Mouse (Mus musculus): ENCODE data around the gene Acer3.
A peak's percentile ranks its signal among the peaks of the same experiment; 100 is the strongest.

Gene Acer3

GRCm38 (mm10) chr7:98332678-98333397 lies 11.8 kb upstream of the Acer3 start:
- no peak for DNase-seq

DNA sequence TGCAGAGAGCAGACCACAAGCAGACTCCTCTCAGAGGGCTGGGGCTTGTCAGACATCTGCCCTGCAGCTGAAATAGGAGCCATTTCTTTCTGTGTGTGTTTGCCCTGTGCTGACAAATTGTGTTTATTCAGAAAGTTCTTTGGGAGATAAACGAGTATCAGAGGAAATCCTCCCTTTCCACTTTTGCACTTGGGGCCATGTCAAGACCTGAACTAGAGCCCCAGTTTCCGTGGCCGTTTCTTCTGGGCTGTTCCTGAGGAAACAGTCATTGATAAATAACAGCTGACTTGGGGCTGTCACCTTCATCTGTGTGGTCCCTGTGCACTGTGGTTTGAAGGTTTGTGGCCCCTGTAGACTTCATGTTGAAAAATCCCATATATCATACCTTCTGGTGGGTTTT lies 10.9 kb upstream of the Acer3 start:
- no peak for DNase-seq

DNA sequence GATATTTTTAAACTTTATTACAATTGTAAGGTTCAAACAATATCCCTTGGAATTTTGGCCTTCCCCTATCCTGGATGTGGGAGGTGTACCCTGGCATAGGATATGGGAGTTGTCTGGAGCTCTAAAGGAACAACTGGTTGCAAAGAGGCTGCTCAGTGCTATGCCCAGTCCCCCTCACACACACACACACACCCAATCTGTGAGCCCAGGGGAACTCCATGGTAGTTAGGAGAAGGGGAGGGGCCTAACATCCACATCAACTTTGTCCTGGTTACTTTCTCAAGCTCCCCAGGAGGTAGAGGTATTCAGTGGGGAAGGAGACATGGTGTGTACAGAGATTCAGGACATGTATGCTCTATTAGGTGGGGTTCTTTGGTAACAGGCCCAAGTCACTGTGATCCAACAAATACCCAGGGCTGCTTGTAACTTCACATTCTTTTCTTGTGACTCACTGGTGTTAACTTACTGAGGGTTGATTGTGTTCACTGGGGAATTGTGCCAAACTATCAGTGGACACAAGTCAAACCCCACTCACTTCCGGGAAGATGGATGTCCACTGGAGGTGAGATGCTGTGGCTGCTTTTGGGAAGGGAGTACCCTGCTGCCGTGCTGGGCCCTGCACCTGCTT lies 9.5 kb upstream of the Acer3 start:
- DNase-seq, result no peak

GRCm38 (mm10) chr7:98329651-98330374 lies 8.8 kb upstream of the Acer3 start:
- peak in 1 of 2 experiments; percentile 14 for DNase-seq

- no peak for DNase-seq
Observed at GRCm38 (mm10) chr7:98328311-98328710, 7.3 kb upstream of the Acer3 start.

GRCm38 (mm10) chr7:98326051-98326450 lies 5.0 kb upstream of the Acer3 start:
- DNase-seq, result no peak

- DNase-seq, result no peak
Observed at GRCm38 (mm10) chr7:98324228-98324627, 3.2 kb upstream of the Acer3 start.

GRCm38 (mm10) chr7:98323288-98324019 lies 2.4 kb upstream of the Acer3 start:
- DNase-seq, result peak; percentile 21 to 34

DNA sequence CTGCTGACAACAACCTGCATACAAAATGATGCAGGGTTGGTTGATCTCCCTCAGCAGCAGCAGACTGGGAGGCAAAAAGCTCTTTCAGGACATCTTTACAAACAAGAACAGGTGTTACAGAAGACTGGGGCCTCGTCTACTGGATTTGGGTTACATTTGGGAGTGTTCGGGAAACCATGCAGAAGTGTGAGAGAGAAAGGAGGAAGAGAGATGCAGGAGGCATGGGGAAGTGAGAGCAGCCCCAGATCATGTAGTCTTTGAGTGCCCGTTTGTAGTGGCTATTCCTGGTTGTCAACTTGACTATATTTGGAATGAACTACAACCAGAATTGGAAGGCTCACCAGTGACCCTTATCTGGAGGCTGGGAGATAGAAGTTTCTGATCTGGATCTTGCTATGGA lies 1.4 kb upstream of the Acer3 start:
- no peak for DNase-seq

DNA sequence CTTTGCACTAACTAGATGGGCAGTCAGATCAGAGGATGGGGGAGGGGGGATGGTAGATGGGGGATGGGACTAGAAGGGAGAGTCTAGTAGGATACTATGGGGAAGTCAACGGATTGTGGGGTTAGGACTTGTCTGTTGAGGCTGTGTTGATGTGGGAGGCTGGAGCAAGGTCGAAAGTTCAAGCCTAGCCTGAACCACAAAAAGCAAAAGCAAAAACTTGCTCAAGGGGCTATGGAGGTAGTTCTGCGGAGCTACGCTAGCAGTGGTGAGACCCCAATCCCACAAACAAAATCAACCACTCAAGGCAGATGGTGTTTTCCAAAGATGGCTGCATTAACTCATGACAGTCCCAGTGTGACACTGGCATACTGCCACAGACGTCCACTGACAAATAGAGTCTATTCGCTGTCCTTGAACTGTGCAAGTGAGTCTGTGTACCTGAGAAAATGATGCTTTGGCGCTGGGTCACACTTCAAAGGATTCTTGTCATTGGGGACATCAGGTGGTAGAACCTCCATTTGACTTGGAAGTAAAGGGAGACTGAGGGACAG lies 927 bp downstream of the Acer3 start:
- DNase-seq, result peak in 1 of 2 experiments; percentile 27

DNA sequence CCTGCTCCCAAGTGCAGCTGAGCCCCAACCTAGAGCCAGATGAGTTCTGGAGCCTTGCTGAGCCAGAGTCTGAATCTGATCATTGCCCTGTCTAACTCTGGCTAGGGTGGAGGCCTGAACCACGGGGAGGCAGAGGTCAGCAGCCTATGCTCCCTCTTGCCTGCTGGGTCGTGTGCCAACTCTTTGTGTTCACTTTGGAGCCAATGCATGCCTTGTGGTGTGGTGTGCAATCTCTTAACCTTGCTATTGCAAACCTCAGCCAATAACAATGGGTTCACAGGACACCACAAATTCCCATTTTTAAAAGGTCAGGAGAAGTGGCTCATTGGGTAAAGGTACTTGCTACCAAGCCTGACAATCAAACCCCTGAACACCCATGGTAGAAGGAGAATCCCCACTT lies 4.4 kb downstream of the Acer3 start:
- no peak for DNase-seq

GRCm38 (mm10) chr7:98315087-98315486 lies 5.9 kb downstream of the Acer3 start:
- no peak for DNase-seq

- DNase-seq, result no peak
Observed at GRCm38 (mm10) chr7:98312185-98312920, 8.7 kb downstream of the Acer3 start.

GRCm38 (mm10) chr7:98310266-98310665 lies 10.7 kb downstream of the Acer3 start:
- DNase-seq, result no peak

DNA sequence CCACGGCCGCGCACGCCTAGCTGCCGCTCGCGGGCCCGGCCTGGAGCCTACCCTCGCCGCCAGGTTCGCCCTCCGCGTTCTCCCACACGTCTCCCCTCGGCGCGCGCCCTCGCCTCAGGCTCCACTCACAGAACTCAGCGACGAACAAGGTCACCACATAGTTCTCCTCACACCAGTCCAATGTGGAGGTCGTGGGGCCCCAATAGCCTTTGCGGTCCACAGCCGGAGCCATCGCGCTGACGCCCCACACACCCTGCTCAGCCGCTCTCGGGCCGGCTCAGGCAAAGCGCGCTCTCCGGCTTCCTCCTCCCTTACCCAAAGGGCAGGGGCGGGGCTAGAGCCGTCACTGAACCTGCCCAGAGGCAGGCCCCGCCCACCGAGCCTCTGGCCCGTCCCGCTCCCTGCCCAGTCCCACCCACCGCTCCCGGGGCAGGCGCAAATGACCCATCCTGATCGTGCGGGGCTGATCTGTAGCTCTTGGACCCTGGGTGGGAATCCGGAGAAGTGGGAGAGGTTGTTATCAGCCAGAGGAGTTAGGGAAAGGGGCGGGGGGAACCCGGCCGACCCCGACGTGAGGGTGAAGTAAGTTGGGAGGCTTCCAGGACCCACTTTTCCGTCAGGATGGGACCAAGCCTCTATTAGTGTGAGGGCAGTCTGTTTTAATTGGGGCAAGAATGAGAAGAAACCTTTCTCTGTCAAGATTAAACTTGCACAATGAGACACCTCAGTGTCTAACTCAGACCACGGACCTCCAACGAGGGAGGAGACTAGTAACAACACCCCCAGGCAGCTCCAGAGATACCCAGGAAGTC lies 11.6 kb downstream of the Acer3 start:
- DNase-seq, result peak; percentile 95 to 98

DNA sequence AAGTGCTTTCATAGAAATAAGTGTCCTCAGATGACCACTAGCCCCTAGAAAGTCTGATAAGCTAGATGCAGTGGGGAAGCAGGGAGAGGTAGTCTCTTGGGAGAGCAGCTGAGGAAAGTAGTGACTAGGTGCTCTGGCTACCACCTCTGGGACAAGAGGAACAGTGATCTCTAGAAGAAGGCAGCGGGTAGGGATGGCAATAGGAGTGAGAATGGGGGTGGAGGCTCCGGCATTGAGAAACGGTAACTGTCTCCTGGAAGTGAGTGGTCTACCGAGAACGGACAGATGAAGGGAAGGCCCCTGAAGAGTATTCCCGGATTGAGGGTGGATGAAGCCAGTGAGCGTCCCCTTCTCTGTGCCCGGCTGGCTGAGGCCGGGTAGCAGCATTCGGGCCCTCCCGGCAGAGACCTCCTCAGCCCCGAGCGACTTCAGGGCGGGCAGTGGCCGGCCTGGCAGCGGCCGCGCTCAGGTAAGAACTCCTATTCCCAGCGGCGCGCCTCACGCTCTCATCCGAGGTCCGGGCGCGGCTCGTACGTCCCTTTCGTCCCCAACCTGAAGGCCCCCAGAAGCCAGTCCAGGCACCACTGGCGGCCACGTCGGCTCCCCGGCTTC lies 12.3 kb downstream of the Acer3 start:
- DNase-seq, result no peak

GRCm38 (mm10) chr7:98307921-98308606 lies 12.9 kb downstream of the Acer3 start:
- no peak for DNase-seq

- no peak for DNase-seq
Observed at GRCm38 (mm10) chr7:98307411-98307810, 13.6 kb downstream of the Acer3 start.

GRCm38 (mm10) chr7:98292901-98293300 lies 28.1 kb downstream of the Acer3 start:
- DNase-seq, result no peak

DNA sequence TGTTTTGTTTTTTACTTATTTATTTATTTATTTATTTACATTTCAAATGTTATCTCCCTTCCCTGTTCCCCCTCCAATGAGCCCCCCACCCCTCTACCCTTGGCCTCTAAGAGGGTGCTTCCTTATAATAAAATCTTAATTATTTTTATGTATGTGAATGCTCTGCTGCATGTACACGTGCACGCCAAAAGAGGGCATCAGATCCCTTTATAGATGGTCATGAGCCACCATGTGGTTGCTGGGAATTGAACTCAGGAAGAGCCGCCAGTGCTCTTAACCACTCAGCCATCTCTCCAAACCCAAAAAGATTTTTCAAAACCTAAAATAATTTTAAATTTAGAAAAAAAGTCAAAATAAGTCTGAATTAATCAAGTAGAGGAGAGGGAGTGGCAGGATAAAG lies 31.4 kb downstream of the Acer3 start:
- peak in 1 of 2 experiments; percentile 18 for DNase-seq
